Mouse (Mus musculus) embryonic facial prominence, embryonic 13.5 days (tissue): Measurements from ENCODE around the gene Map10. TPM values are rescaled to one million over a fixed set of nuclear protein-coding genes. Genes with fewer than 3 reads are reported as not detected.

ENCODE experiments used
- ATAC-seq: fragments of 200-750 bp; cut with Nextera tagmentation; 2 replicates; pipeline ENCODE4 v1.8.0; 2017; ENCODE audit warnings: low read depth; ENCODE audit not compliant: insufficient number of reproducible peaks, insufficient read depth, low FRiP score, low TSS enrichment
- H3K27ac ChIP-seq: fragments of 300-500 bp; sonication (generic); 2 replicates; pipeline ENCODE4 v1.5.1; 2015; ENCODE audit warnings: moderate library complexity, mild to moderate bottlenecking, inconsistent platforms
- H3K27me3 ChIP-seq: fragments of 300-500 bp; sonication (generic); 2 replicates; pipeline ENCODE4 v1.6.1; 2015; ENCODE audit warnings: mild to moderate bottlenecking, inconsistent platforms
- H3K36me3 ChIP-seq: fragments of 300-500 bp; sonication (generic); 2 replicates; pipeline ENCODE4 v1.6.1; 2015; ENCODE audit warnings: mild to moderate bottlenecking, inconsistent platforms
- H3K4me1 ChIP-seq: fragments of 300-500 bp; sonication (generic); 2 replicates; pipeline ENCODE4 v1.6.1; 2015; ENCODE audit warnings: inconsistent platforms
- H3K4me2 ChIP-seq: fragments of 300-500 bp; sonication (generic); 2 replicates; pipeline ENCODE4 v1.6.1; 2015; ENCODE audit warnings: moderate library complexity, mild to moderate bottlenecking, inconsistent platforms
- H3K4me3 ChIP-seq: fragments of 300-500 bp; sonication (generic); 2 replicates; pipeline ENCODE4 v1.5.1; 2015; ENCODE audit warnings: mild to moderate bottlenecking, inconsistent platforms
- H3K9ac ChIP-seq: fragments of 300-500 bp; sonication (generic); 2 replicates; pipeline ENCODE4 v1.6.1; 2015; ENCODE audit warnings: mild to moderate bottlenecking, inconsistent platforms
- H3K9me3 ChIP-seq: fragments of 300-500 bp; sonication (generic); 2 replicates; pipeline ENCODE4 v1.6.1; 2016; ENCODE audit warnings: inconsistent platforms
- WGBS: fragments of 180-500 bp; shearing (Covaris S2); methylation state at CpG from one replicate; pipeline ENCODE4 v1.1.7; 2015; ENCODE audit warnings: mixed read lengths; 5-methylcytosine and 5-hydroxymethylcytosine counted together
- polyA plus RNA-seq: library from polyadenylated mRNA; unstranded; fragments of >200 nt; fragmentation: Nextera tagmentation; extraction: Ambion mirVana; gene quantifications from 2 replicates; pipeline ENCODE4 v1.2.1, GENCODE M21; 2015

The Map10 gene
- polyA plus RNA-seq, 1 experiment from 2014 or later: 5.7 TPM

- Histone ChIP-seq H3K4me3 (no peak overlapping the region), H3K4me1 (peaks cover 4% of the 10 kb centered on the region; the same call in 1 of the 2 replicates), H3K9ac (no peak overlapping the region), H3K9me3 (no peaks in the 10 kb centered on the region), H3K4me2 (no peak overlapping the region), H3K36me3 (no peaks in the 10 kb centered on the region), H3K27me3 (no peaks in the 10 kb centered on the region), H3K27ac (no peak overlapping the region)
- WGBS: 87% methylated on average over 7 of the region's 7 CpGs
- no peak for ATAC-seq
Observed at GRCm38 (mm10) chr8:125722675-125723074, 53.1 kb downstream of the Map10 start.

Other genes with a start within 250 kb of the Map10 start
- 17.9 and 18.0 TPM in 2 replicates for gene Sipa1l2, start 100.0 kb upstream of the Map10 start, polyA plus RNA-seq
- gene Ntpcr, start 60.1 kb downstream of the Map10 start, polyA plus RNA-seq: 30.6 and 33.6 TPM in 2 replicates
- gene Pcnx2, start 228.5 kb downstream of the Map10 start, polyA plus RNA-seq: 0.17 and 0.37 TPM in 2 replicates
- gene Map3k21, start 240.6 kb downstream of the Map10 start, polyA plus RNA-seq: 0.10 and 0.14 TPM in 2 replicates